Mouse (Mus musculus): ENCODE results near the gene Nectin1.

Nectin1 gene

GRCm38 (mm10) chr9:43743647-43744137, at the start of gene Nectin1:
Nectin1 (plus strand) TSS chr9:43743984.
- peak; percentile 30 to 67 for DNase-seq (ENCODE audit: low read depth in 1 of 2, low spot score in 2 of 2)

DNA sequence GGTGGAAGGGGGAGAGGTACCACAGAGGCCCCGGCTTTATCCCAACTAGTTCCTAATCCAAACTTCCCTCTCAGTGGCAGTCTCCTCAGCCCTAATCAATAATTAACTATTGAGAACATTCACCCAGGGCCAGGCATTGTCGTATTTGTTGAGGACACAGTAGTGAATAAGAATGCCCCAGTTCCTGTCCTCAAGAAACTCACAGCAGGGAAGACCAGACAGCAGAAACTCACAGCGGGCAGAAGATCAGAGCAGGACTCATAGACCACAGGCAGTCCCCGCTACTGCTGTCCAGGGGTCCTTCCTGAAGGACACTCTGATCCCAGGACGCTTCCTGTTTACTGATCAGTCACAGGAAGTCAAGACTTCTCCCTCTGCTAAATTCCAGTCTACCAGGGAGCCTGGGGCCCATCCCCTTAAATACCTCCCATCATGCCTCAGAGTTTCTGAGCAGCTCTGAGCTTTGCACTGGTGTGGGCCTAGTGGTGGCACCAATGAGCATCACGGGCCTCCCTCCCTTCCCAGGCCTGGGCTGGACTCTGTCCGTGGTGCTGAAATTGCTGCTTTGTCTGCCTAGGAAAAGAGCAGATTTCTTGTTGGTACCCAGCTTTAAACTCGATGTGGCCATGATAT, 45.6 kb upstream of the Nectin1 start:
- DNase-seq (ENCODE audit: low read depth in 1 of 2, low spot score in 2 of 2): no peak

GRCm38 (mm10) chr9:43698841-43699240, 44.9 kb upstream of the Nectin1 start:
- no peak for DNase-seq (ENCODE audit: low read depth in 1 of 2, low spot score in 2 of 2)

GRCm38 (mm10) chr9:43699417-43700225, 44.2 kb upstream of the Nectin1 start:
- DNase-seq (ENCODE audit: low read depth in 1 of 2, low spot score in 2 of 2): no peak

- no peak for DNase-seq (ENCODE audit: low read depth in 1 of 2, low spot score in 2 of 2)
These were observed 43.6 kb upstream of the Nectin1 start for GRCm38 (mm10) chr9:43700226-43700579.

GRCm38 (mm10) chr9:43701748-43702147, 42.0 kb upstream of the Nectin1 start:
- no peak for DNase-seq (ENCODE audit: low read depth in 1 of 2, low spot score in 2 of 2)

GRCm38 (mm10) chr9:43707571-43707970, 36.2 kb upstream of the Nectin1 start:
- no peak for DNase-seq (ENCODE audit: low read depth in 1 of 2, low spot score in 2 of 2)

GRCm38 (mm10) chr9:43708715-43709114, 35.1 kb upstream of the Nectin1 start:
- no peak for DNase-seq (ENCODE audit: low read depth in 1 of 2, low spot score in 2 of 2)

DNA sequence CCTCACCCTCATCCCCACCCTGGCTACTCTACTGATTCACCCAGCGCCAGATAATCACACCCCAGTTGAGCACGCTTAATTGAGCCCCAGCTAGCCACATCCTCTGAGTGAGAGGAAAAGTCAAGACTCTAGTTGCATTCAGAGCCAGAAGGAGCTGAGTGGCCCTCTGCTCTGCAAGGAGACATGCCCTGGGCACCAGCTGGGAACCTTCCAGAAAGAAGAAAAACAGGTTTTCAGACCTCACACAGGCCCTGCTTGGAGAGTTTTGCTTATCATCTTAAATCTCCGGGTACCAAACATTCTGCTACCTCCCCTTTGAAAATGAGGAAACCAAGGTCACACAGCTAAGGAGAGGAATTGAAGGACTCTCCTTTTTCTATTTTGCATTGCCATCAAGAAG, 30.4 kb upstream of the Nectin1 start:
- DNase-seq (ENCODE audit: low read depth in 1 of 2, low spot score in 2 of 2): no peak

DNA sequence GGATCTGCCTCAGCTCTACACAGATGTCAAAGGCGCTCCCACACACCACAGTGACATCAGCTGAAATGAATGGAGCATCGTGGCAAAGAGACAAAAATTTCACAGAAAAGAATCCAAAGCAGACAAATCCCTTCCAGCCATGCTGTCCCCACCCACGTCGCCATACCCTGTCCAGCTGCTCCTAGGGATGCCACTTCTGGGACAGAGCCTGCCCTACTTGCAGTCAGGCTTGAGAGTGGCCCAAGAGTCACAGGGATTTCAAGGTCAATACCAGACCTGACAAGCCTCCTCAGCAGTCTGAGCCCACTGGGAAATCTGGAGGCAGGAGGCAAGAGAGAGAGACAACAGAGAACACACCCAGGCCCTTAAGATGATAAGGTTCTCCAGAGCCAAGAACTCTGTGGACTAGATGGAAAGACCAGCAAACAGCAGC, 24.4 kb upstream of the Nectin1 start:
- DNase-seq (ENCODE audit: low read depth in 1 of 2, low spot score in 2 of 2): no peak

DNA sequence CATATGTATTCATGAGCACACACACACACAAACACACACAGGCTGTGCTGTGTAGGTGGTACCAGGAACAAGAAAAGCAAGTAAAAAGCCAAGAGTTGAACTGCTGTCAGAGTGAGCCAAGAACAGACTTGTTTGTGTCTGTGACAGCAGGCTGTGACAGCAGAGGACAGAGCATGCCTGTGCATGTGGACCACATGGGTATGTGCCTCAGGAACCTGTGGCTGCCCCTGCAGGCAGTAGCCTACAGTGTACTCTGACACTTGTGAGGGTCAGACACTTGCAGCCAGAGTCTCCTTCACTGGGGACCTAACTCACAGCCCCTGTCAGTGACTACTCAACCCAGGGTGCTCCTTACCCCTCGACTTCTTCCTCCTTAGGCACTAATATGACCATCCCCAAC, 23.7 kb upstream of the Nectin1 start:
- DNase-seq (ENCODE audit: low read depth in 1 of 2, low spot score in 2 of 2): no peak

GRCm38 (mm10) chr9:43724093-43724492, 19.7 kb upstream of the Nectin1 start:
- DNase-seq (ENCODE audit: low read depth in 1 of 2, low spot score in 2 of 2): no peak

DNA sequence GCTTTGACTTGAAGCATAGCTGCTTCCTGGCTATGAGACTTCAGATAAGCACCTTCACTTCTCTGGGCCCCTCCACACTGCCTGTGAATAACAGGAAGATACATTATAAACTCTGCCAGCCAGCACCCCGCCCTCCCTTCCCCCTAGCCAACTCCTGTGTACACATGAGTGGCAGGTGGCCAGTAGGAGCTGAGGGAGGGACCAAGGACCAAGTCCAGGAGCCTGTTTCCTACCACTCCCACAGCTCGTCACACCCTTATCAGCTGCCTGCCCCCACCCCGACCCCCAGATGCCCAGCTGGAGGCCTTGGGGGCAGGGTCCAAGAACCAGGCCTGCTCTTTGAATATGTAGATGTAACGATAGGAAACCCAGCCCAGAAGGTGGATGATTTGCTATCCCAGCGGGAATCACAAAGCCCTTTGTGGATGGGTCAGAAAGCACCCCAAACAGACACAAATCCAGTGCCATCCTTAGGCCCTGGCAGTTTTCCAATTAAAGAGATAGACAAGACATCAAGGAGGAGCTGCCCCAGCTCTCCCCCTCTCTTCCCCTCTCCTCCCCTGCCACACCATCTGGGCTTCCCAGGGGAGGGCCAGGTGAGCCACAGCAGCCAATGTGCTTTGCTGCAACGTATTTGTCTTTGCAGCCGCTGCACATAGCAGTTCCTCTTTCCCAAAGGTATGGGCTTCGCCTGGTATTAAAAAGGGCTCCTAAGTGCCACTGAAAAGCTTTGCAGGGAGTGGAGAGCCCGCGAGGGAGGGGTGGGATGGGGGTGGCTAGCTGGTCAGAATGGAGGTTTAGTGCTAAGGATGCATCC, 14.1 kb upstream of the Nectin1 start:
- no peak for DNase-seq (ENCODE audit: low read depth in 1 of 2, low spot score in 2 of 2)

- no peak for DNase-seq (ENCODE audit: low read depth in 1 of 2, low spot score in 2 of 2)
These were observed 13.3 kb upstream of the Nectin1 start for GRCm38 (mm10) chr9:43730284-43731027.

GRCm38 (mm10) chr9:43731880-43732279, 11.9 kb upstream of the Nectin1 start:
- no peak for DNase-seq (ENCODE audit: low read depth in 1 of 2, low spot score in 2 of 2)

- DNase-seq (ENCODE audit: low read depth in 1 of 2, low spot score in 2 of 2): no peak
These were observed 11.1 kb upstream of the Nectin1 start for GRCm38 (mm10) chr9:43732671-43733070.

GRCm38 (mm10) chr9:43734952-43735351, 8.8 kb upstream of the Nectin1 start:
- DNase-seq (ENCODE audit: low read depth in 1 of 2, low spot score in 2 of 2): no peak

DNA sequence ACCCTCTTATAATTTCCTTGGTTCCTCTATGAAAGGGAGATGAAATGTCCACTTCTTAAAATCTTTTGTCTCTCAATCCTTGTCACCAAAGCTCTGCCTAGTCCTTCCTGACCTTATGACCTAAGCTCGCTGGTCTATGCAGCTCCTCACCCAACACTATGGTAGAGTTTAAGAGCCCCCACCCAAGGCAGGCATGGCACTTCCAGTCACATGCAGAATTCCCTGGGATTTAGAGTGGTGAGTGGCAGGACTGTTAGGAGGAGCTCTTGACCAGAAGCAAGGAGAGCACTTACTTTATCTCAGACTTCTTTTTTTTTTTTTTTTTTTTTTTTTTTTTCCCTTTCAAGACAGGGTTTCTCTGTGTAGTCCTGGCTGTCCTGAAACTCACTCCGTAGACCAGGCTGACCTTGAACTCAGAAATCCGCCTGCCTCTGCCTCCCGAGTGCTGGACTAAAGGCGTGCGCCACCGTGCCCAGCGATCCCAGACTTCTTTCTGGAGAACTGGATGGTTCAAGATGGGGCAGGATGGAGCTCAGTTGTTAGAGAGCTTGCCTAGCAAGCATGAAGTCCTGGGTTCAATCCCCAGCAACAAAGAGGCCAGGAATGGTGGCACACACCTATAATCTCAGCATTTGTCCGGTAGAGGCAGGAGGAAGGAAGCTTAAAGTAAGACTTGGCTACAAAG, 7.6 kb upstream of the Nectin1 start:
- DNase-seq (ENCODE audit: low read depth in 1 of 2, low spot score in 2 of 2): no peak

- no peak for DNase-seq (ENCODE audit: low read depth in 1 of 2, low spot score in 2 of 2)
These were observed 6.5 kb upstream of the Nectin1 start for GRCm38 (mm10) chr9:43737331-43737730.

DNA sequence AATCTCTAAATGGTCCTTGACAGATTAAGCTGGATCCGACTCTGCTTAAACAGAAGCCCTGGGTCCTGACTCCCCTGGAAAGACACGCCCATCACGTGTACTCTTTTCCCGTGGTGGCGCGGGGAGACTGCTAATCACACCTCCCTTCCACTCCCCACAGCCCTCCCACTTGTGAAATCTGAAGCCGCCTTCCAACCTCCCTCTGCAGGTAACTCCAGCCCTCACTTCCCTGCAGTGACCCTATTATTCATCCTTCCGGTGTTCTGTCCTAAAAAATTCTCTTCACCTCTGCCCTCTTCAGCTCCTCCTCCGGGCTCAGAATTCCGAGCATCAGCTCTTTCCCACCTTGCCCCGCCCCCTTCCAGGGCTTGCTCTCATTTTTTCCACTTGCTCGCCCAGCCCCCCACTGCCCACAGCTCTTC, 5.9 kb upstream of the Nectin1 start:
- no peak for DNase-seq (ENCODE audit: low read depth in 1 of 2, low spot score in 2 of 2)

Data from monocyte, adult 2 months (primary cell).